Comparison of ENCODE assay signal across 10 mouse cellular contexts in genomic region chr3:57472407-57472806, GRCm38 (mm10). TPM values are rescaled to one million over a fixed set of nuclear protein-coding genes. Genes with fewer than 3 reads are reported as not detected.
DNase-seq lines count a peak whose midpoint lies in the region; ATAC-seq lines count a peak whose summit lies in the region.
"Had no signal": no experiment of that assay in that cellular context is flagged by ENCODE, and none has a peak within 500 bp of the region (broad histone marks: within the 10 kb centered on the region; RNA-seq: fewer than 3 reads in every experiment).

No protein-coding gene starts in this region.

- peaks cover 12% of the 10 kb centered on the region for H3K36me3 ChIP-seq in embryonic facial prominence, embryonic 10.5 days (replicated peaks)
- H3K36me3 ChIP-seq in midbrain, embryonic 15.5 days (replicated peaks): no peaks in the 10 kb centered on the region

- no peaks in the 10 kb centered on the region for H3K27me3 ChIP-seq in embryonic facial prominence, embryonic 10.5 days (replicated peaks; ENCODE audit: low read depth, poor library complexity, severe bottlenecking)
- H3K27me3 ChIP-seq in midbrain, embryonic 15.5 days (replicated peaks): no peaks in the 10 kb centered on the region

- H3K27ac ChIP-seq in embryonic facial prominence, embryonic 10.5 days (replicated peaks): peak overlapping the region; percentile 67
- H3K27ac ChIP-seq in midbrain, embryonic 15.5 days: no peak overlapping the region

- H3K4me3 ChIP-seq in embryonic facial prominence, embryonic 10.5 days: no peak overlapping the region
- H3K4me3 ChIP-seq in midbrain, embryonic 15.5 days: no peak overlapping the region

- peak; percentile 23 for DNase-seq in kidney, adult 11 months
- no peak for DNase-seq in kidney, adult 18-20 months
- DNase-seq in embryonic facial prominence, embryonic 10.5 days (ENCODE audit: low spot score): peak; percentile 77
- peak; percentile 37 to 38 for DNase-seq in kidney, adult 8-10 months
- DNase-seq in ovary, postnatal 10 days (ENCODE audit: low spot score): no peak
- DNase-seq in right cerebral cortex, postnatal 14 days: no peak
- DNase-seq: cerebellum, adult 9-10 months; thymus, postnatal 4 days had no signal

- 43% methylated on average over 4 of the region's 4 CpGs for WGBS in embryonic facial prominence, embryonic 10.5 days
- WGBS in midbrain, embryonic 15.5 days: 36% methylated on average over 4 of the region's 4 CpGs

- no peak overlapping the region for H3K4me2 ChIP-seq in midbrain, embryonic 15.5 days

- no peak overlapping the region for H3K9ac ChIP-seq in midbrain, embryonic 15.5 days

- H3K9me3 ChIP-seq in embryonic facial prominence, embryonic 10.5 days: no peaks in the 10 kb centered on the region
- no peaks in the 10 kb centered on the region for H3K9me3 ChIP-seq in midbrain, embryonic 15.5 days

- H3K4me1 ChIP-seq in embryonic facial prominence, embryonic 10.5 days: peaks cover 41% of the 10 kb centered on the region
- peaks cover 20% of the 10 kb centered on the region for H3K4me1 ChIP-seq in midbrain, embryonic 15.5 days

- ATAC-seq in midbrain, embryonic 15.5 days (replicated peaks): 0 out of 2 replicates have a peak, but pooled peaks have one; percentile 38
- no peak for ATAC-seq in CD4-positive, CD25-positive, alpha-beta regulatory T cell, adult 4 months

RNA-seq across cellular contexts. Expression of gene Tm4sf4, which starts 47.3 kb away (rescaled TPM):
- polyA plus RNA-seq in embryonic facial prominence, embryonic 10.5 days (2016; fragmentation: Nextera tagmentation; extraction: Ambion mirVana): not detected in 2 replicates
- 0.10 and 0.11 TPM in 2 replicates for polyA plus RNA-seq in midbrain, embryonic 15.5 days (2015; fragmentation: Nextera tagmentation; extraction: Ambion mirVana)
- polyA plus RNA-seq in CD4-positive, CD25-positive, alpha-beta regulatory T cell, adult 4 months (2017; shearing (Covaris generic)): not detected

Comparison
In these comparisons a context has a peak if more than half of its experiments do, and no peak if none do; other contexts are left out.
1. DNase-seq: peak in kidney, adult 11 months (single experiment), embryonic facial prominence, embryonic 10.5 days (single experiment) and kidney, adult 8-10 months (2 of 2); none in kidney, adult 18-20 months (single experiment), ovary, postnatal 10 days (single experiment) and right cerebral cortex, postnatal 14 days (single experiment).